Mouse (Mus musculus) intestine, postnatal 0 days (tissue): ENCODE measurements around the gene Pth1r. TPM values are rescaled to one million over a fixed set of nuclear protein-coding genes. Genes with fewer than 3 reads are reported as not detected.

Experiments used
- ATAC-seq: fragments of 200-750 bp; cut with Nextera tagmentation; 2 replicates; pipeline ENCODE4 v1.8.0; 2017; ENCODE audit warnings: mild to moderate bottlenecking, moderate TSS enrichment, moderate library complexity
- H3K27ac ChIP-seq: fragments of 300-500 bp; sonication (generic); 2 replicates; pipeline ENCODE4 v1.5.1; 2014; ENCODE audit warnings: mild to moderate bottlenecking, low read depth, low read length, moderate library complexity
- H3K27me3 ChIP-seq: fragments of 300-500 bp; sonication (generic); replicated peaks from 2 replicates; pipeline ENCODE4 v1.6.1; 2014; ENCODE audit warnings: low read length, mixed read lengths; ENCODE audit not compliant: control insufficient read depth, insufficient read depth
- H3K36me3 ChIP-seq: fragments of 300-500 bp; sonication (generic); 2 replicates; pipeline ENCODE4 v1.6.1; 2014; ENCODE audit warnings: mild to moderate bottlenecking, moderate library complexity; ENCODE audit not compliant: control insufficient read depth, insufficient read depth
- H3K4me1 ChIP-seq: fragments of 300-500 bp; sonication (generic); replicated peaks from 2 replicates; pipeline ENCODE4 v1.6.1; 2014; ENCODE audit warnings: antibody characterized with exemption, low read length, mixed read lengths; ENCODE audit not compliant: control insufficient read depth, insufficient read depth
- H3K4me2 ChIP-seq: fragments of 300-500 bp; sonication (generic); replicated peaks from 2 replicates; pipeline ENCODE4 v1.6.1; 2014; ENCODE audit warnings: low read depth, mild to moderate bottlenecking, moderate library complexity
- H3K4me3 ChIP-seq: fragments of 300-500 bp; sonication (generic); 2 replicates; pipeline ENCODE4 v1.5.1; 2014; ENCODE audit warnings: low read depth, low read length
- H3K9ac ChIP-seq: fragments of 300-500 bp; sonication (generic); 2 replicates; pipeline ENCODE4 v1.6.1; 2014; ENCODE audit warnings: mild to moderate bottlenecking, low read depth, low read length
- H3K9me3 ChIP-seq: fragments of 300-500 bp; sonication (generic); 2 replicates; pipeline ENCODE4 v1.6.1; 2016; ENCODE audit warnings: mixed run types; ENCODE audit not compliant: control insufficient read depth
- CTCF ChIP-seq: sonication (generic); IDR thresholded peaks from 2 replicates; pipeline ENCODE4 v1.5.1; 2016; ENCODE audit warnings: low read depth, mild to moderate bottlenecking, control low read depth, antibody characterized with exemption, moderate library complexity
- whole genome bisulfite sequencing: fragments of 180-500 bp; shearing (Covaris S2); extraction: QIAGEN DNeasy Blood & Tissue Kit; methylation state at CpG from one replicate; pipeline ENCODE4 v1.1.7; 2014; 5-methylcytosine and 5-hydroxymethylcytosine counted together
- polyA plus RNA-seq: library from polyadenylated mRNA; unstranded; fragments of >200 nt; fragmentation: Nextera tagmentation; extraction: Ambion mirVana; gene quantifications from 2 replicates; pipeline ENCODE4 v1.2.1, GENCODE M21; 2015

Pth1r gene
- polyA plus RNA-seq, 1 experiment from 2014 or later, result 9.1 TPM

DNA sequence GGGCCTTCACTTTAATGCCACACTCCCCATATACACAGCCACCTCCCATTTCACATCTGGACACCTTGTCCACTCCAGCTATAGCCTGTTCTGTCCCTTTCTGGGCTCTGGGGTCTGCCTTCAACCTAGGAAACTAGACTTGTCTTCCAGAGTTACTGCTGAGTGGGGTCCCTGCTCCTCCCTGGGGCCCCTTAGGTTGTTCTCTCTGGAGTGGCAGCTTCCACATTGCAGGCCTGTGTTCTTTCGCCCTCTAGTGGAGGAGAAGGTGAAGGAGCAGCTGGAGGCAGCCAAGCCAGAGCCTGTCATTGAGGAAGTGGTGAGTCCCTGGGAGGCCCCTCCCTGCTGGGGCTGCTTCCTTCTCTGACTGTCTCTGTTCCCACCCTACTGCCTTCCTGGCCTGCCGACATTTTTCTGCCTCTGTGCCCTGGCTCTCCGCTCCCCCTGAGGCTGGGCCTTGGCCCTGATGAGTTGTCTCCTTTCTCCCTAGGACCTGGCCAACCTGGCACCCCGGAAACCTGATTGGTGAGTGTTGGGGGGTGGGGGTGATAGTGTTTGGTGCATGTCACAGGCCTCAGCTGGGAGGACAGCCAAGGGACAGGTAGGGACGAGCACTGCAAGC lies 37.2 kb downstream of the Pth1r start:
- TF ChIP-seq CTCF, result peak; percentile 97
- Histone ChIP-seq H3K4me1 (no peaks in the 10 kb centered on the region), H3K4me3 (peak overlapping the region; percentile 31), H3K27ac (no peak overlapping the region), H3K9me3 (no peaks in the 10 kb centered on the region), H3K27me3 (no peaks in the 10 kb centered on the region), H3K36me3 (peaks cover 24% of the 10 kb centered on the region), H3K4me2 (peak overlapping the region; percentile 61), H3K9ac (0 out of 2 replicates have a peak overlapping the region, but pooled peaks have one; percentile 52)
- ATAC-seq, result peak; percentile 78
- 20% methylated on average over 5 of the region's 5 CpGs for WGBS

DNA sequence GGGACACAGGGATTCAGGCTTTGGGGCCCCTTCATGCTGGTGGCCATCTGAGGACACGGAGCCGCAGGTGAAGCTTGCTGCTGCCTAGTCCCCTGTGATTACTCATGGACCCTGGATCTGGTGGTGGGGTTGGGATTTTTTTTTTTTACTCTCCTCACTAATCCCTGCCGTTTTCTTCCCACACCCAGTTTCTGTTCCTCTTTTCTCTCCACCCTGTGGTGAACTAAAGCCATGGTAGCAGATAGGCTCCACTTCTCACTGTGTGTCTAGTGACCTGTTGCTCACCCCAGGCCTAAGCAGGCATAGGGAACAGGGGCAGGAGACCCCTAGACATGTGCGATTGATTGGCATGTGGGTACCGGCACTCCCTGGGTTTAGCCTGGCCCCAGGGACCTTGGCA lies 40.2 kb downstream of the Pth1r start:
- WGBS, result 82% methylated on average over 5 of the region's 5 CpGs
- Histone ChIP-seq H3K9me3 (no peaks in the 10 kb centered on the region), H3K4me3 (no peak overlapping the region), H3K27ac (no peak overlapping the region), H3K9ac (no peak overlapping the region), H3K27me3 (no peaks in the 10 kb centered on the region), H3K4me1 (peaks cover 4% of the 10 kb centered on the region; the same call in 1 of the 2 replicates), H3K36me3 (peaks cover 20% of the 10 kb centered on the region; the same call in 1 of the 2 replicates), H3K4me2 (no peak overlapping the region)
- no peak for ATAC-seq
- TF ChIP-seq CTCF, result peak; percentile 5; the same call in 1 of the 2 replicates

DNA sequence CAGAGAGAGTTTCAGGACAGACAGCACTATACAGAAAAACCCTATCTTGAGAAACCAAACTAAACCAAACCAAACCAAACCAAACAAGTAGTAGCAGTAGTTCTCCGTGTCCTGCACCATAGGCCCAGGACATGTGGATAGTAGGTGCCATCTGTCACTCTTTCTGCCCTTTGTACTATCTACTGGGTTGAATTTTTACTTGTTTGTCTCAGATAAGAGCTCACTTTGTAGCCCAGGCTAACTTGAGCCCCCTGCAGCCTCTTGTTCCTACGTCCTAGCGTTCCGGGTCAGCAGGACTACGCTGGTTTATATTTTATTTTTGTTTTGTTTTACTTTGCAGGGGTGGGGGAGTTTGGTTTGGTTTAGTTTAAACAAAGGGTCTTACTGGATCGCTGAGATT lies 43.0 kb downstream of the Pth1r start:
- Histone ChIP-seq H3K27me3 (no peaks in the 10 kb centered on the region), H3K36me3 (peaks cover 4% of the 10 kb centered on the region; the same call in 1 of the 2 replicates), H3K4me3 (no peak overlapping the region), H3K27ac (no peak overlapping the region), H3K9ac (no peak overlapping the region), H3K4me2 (no peak overlapping the region), H3K4me1 (peaks cover 10% of the 10 kb centered on the region; the same call in 1 of the 2 replicates), H3K9me3 (no peaks in the 10 kb centered on the region)
- 58% methylated on average over 6 of the region's 6 CpGs for WGBS
- TF ChIP-seq CTCF, result no peak
- ATAC-seq, result no peak

DNA sequence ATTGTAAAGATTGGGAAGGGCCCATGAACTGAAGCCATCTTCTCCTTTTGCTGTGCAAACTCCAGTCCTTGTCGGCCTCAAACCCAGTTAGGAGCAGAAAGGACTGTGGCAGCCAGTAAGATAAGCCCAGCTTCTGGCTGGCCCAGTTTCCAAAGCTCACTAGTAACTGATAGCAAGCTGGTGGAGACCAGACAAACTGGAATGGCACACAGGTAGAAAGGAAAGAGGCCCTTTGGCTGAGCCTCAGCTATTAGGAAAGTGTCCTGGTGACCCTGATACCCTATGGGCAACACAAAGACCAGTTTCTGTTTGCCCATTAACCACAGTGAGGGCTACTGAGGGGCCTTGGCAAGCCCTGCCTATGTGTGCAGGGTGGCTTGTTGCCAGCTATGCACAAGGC lies 44.1 kb downstream of the Pth1r start:
- Histone ChIP-seq H3K4me3 (no peak overlapping the region), H3K4me2 (no peak overlapping the region), H3K9ac (no peak overlapping the region), H3K27ac (no peak overlapping the region), H3K4me1 (peaks cover 10% of the 10 kb centered on the region; the same call in 1 of the 2 replicates), H3K36me3 (no peaks in the 10 kb centered on the region; the same call in 1 of the 2 replicates), H3K9me3 (no peaks in the 10 kb centered on the region), H3K27me3 (no peaks in the 10 kb centered on the region)
- no peak for ATAC-seq
- 64% methylated on average over 1 of the region's 1 CpGs for WGBS
- no peak for TF ChIP-seq CTCF

DNA sequence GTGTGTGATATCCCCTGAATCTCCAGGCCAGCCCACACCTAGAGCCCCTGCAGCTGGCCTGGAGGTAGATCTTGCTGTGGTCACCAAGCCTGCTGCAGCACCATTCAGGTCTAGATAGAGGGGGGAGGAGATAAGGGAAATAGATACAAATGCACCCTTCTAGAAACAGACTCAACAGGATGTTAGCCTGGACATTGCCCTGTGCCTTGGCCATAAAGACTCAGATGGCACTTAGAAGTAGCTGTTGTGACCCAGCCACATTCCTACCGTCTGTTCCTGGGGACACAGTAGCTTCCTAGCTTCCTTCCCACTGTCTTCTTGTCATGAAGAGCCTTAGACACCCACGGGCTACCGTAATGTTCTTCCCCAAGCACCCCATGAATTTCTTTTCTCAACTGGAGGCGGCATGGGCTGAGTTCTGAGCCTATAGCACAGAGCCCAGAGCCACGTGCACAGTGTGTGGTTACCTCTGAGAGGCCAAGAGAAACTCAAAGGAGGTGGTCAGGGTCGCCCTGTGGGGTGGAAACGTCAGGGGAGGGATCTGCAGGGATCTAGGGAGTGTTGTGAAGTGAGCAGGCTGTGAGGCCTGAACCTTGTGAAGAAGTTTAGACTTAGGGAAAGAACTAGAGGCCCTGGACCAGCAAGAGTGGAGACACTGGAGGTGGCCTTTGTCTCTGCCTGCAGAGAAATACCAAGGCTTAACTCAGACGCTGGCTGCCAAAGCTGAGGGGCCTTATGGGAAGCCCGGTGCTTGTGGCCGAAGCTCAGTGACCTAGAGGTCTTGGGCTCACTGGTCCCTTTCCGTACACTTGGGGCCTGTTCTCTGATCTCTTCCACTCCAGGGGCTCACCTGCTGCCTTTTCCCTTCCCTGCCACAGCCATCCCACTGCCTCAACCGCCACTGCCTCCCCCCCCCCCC lies 45.6 kb downstream of the Pth1r start:
- H3K4me3 ChIP-seq, result no peak overlapping the region
- 70% methylated on average over 12 of the region's 12 CpGs for WGBS
- ATAC-seq, result peak; percentile 66
- H3K36me3 ChIP-seq, result no peaks in the 10 kb centered on the region; the same call in 1 of the 2 replicates
- peak overlapping the region; percentile 28; the same call in 1 of the 2 replicates for H3K27ac ChIP-seq
- no peak overlapping the region for H3K9ac ChIP-seq
- no peaks in the 10 kb centered on the region for H3K9me3 ChIP-seq
- TF ChIP-seq CTCF, result no peak
- peaks cover 10% of the 10 kb centered on the region; the same call in 1 of the 2 replicates for H3K4me1 ChIP-seq
- no peaks in the 10 kb centered on the region for H3K27me3 ChIP-seq
- H3K4me2 ChIP-seq, result no peak overlapping the region

DNA sequence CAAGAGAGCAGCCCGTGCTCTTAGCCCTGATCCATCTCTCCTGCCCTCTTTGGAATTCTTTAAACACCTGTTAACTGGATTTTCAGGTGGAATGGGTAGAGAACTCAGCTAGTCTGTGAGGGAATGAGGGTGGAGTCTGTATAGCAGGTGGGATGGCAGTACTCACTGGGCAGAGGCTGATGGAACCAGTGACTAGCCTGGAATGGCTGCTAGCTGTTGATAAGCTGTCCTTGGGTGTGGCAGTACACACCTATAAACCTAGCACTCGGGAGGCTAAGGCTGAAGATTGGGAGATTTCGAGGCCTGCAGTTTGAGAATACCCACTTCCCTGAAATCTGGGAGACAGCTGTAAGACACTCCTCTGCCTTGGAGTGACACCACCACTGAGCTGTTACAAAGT lies 47.4 kb downstream of the Pth1r start:
- Histone ChIP-seq H3K9ac (no peak overlapping the region), H3K4me2 (no peak overlapping the region), H3K9me3 (no peaks in the 10 kb centered on the region), H3K4me3 (no peak overlapping the region), H3K36me3 (peaks cover 14% of the 10 kb centered on the region), H3K4me1 (peaks cover 10% of the 10 kb centered on the region; the same call in 1 of the 2 replicates), H3K27me3 (no peaks in the 10 kb centered on the region), H3K27ac (no peak overlapping the region)
- ATAC-seq, result peak; percentile 47
- WGBS, result 35% methylated on average over 3 of the region's 3 CpGs
- TF ChIP-seq CTCF, result no peak
